Mouse (Mus musculus) lung, postnatal 0 days (tissue): ENCODE measurements around the gene Prkcq. TPM values are rescaled to one million over a fixed set of nuclear protein-coding genes. Genes with fewer than 3 reads are reported as not detected.

Experiments
- ATAC-seq: fragments of 200-750 bp; cut with Nextera tagmentation; 2 replicates; pipeline ENCODE4 v1.8.0; 2017; ENCODE audit warnings: moderate library complexity
- DNase-seq: peaks from one replicate; pipeline ENCODE4 v3.0.0-alpha.2; 2016; ENCODE audit warnings: low spot score
- H3K27ac ChIP-seq: fragments of 300-500 bp; sonication (generic); 2 replicates; pipeline ENCODE4 v1.5.1; 2014; ENCODE audit warnings: antibody characterized with exemption, mild to moderate bottlenecking, low read length, mixed read lengths
- H3K27me3 ChIP-seq: fragments of 300-500 bp; sonication (generic); replicated peaks from 2 replicates; pipeline ENCODE4 v1.6.1; 2014; ENCODE audit warnings: low read length, mixed read lengths; ENCODE audit not compliant: insufficient read depth
- H3K36me3 ChIP-seq: fragments of 300-500 bp; sonication (generic); 2 replicates; pipeline ENCODE4 v1.6.1; 2014; ENCODE audit warnings: low read length, mixed read lengths; ENCODE audit not compliant: insufficient read depth
- H3K4me1 ChIP-seq: fragments of 300-500 bp; sonication (generic); 2 replicates; pipeline ENCODE4 v1.6.1; 2014; ENCODE audit warnings: antibody characterized with exemption, low read depth, low read length, mixed read lengths; ENCODE audit not compliant: insufficient read depth
- H3K4me2 ChIP-seq: fragments of 300-500 bp; sonication (generic); replicated peaks from 2 replicates; pipeline ENCODE4 v1.6.1; 2014; ENCODE audit warnings: low read depth, mild to moderate bottlenecking, low read length, moderate library complexity, mixed read lengths
- H3K4me3 ChIP-seq: fragments of 300-500 bp; sonication (generic); 2 replicates; pipeline ENCODE4 v1.5.1; 2014; ENCODE audit warnings: low read depth, low read length
- H3K9ac ChIP-seq: fragments of 300-500 bp; sonication (generic); replicated peaks from 2 replicates; pipeline ENCODE4 v1.6.1; 2014; ENCODE audit warnings: low read depth, mild to moderate bottlenecking
- H3K9me3 ChIP-seq: fragments of 300-500 bp; sonication (generic); 2 replicates; pipeline ENCODE4 v1.6.1; 2016; ENCODE audit warnings: low read length, mixed read lengths
- CTCF ChIP-seq: IDR thresholded peaks from 2 replicates; pipeline ENCODE4 v1.5.1; 2016; ENCODE audit warnings: antibody characterized with exemption, mild to moderate bottlenecking
- EP300 ChIP-seq: IDR thresholded peaks from 2 replicates; pipeline ENCODE4 v1.6.1; 2016; ENCODE audit warnings: antibody characterized with exemption, mild to moderate bottlenecking, control low read depth
- WGBS: fragments of 180-500 bp; shearing (Covaris S2); extraction: QIAGEN DNeasy Blood & Tissue Kit; methylation state at CpG from one replicate; pipeline ENCODE4 v1.1.7; 2014; 5-methylcytosine and 5-hydroxymethylcytosine counted together
- polyA plus RNA-seq: library from polyadenylated mRNA; unstranded; fragments of >200 nt; fragmentation: Nextera tagmentation; extraction: Ambion mirVana; gene quantifications from 2 replicates; pipeline ENCODE4 v1.2.1, GENCODE M21; 2015

The Prkcq gene
- polyA plus RNA-seq, 1 experiment from 2014 or later, result 2.2 TPM

DNA sequence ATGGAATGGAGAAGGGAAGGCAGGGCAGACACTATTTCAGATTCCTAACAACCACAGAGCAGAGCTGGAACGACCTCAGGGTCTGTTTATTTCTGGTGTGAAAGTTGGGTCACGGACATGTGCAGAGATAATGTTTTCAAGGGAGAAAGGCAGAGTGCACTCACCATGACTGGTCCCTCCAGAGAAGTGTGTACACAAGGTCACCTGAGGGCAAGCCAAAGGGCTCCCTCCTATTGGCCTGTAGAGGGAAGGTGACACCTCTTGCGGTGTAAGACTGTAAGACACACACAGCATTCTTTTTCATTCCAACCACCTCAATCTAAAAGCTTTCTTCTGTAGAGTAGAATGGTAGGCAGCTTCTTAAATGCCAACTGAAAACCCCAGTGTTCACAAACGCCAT, 9.6 kb downstream of the Prkcq start:
- Histone ChIP-seq H3K9ac (no peak overlapping the region), H3K9me3 (no peaks in the 10 kb centered on the region), H3K4me1 (no peaks in the 10 kb centered on the region), H3K27me3 (no peaks in the 10 kb centered on the region), H3K4me2 (no peak overlapping the region), H3K4me3 (no peak overlapping the region), H3K27ac (no peak overlapping the region), H3K36me3 (no peaks in the 10 kb centered on the region)
- DNase-seq (no peak), ATAC-seq (no peak)
- 28% methylated on average over 4 of the region's 4 CpGs for WGBS
- no peak for TF ChIP-seq CTCF

DNA sequence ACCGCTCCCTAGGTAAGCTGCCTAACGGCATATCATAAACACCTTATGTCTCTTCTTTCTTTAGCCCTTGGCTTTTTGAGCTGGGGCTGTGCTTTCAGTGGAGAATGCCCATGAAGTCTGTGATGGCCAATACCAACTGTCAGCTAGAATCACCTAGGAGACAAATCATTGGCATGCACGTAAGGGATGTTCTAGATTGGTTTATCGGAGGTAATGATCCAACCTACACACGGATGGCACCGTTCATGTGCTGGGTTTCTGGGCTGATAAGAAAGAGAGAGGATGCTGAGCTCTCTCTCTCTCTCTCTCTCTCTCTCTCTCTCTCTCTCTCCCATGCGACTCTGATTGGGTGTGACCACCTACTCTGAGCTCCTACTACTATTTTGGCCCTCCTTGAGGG, 10.2 kb downstream of the Prkcq start:
- Histone ChIP-seq H3K27me3 (no peaks in the 10 kb centered on the region), H3K4me3 (no peak overlapping the region), H3K9ac (no peak overlapping the region), H3K4me2 (no peak overlapping the region), H3K27ac (no peak overlapping the region), H3K9me3 (no peaks in the 10 kb centered on the region), H3K36me3 (no peaks in the 10 kb centered on the region), H3K4me1 (no peaks in the 10 kb centered on the region)
- ATAC-seq (no peak), DNase-seq (no peak)
- 89% methylated on average over 7 of the region's 7 CpGs for WGBS
- no peak for TF ChIP-seq EP300
- TF ChIP-seq CTCF, result no peak

GRCm38 (mm10) chr2:11183991-11184390, 12.1 kb downstream of the Prkcq start:
- no peak for DNase-seq
- TF ChIP-seq EP300 (no peak), CTCF (no peak)
- Histone ChIP-seq H3K9ac (no peak overlapping the region), H3K27me3 (no peaks in the 10 kb centered on the region), H3K36me3 (no peaks in the 10 kb centered on the region), H3K27ac (no peak overlapping the region), H3K4me2 (no peak overlapping the region), H3K4me3 (no peak overlapping the region), H3K9me3 (no peaks in the 10 kb centered on the region), H3K4me1 (no peaks in the 10 kb centered on the region)
- ATAC-seq, result no peak
- WGBS, result 80% methylated on average over 5 of the region's 5 CpGs

- Histone ChIP-seq H3K27ac (no peak overlapping the region), H3K4me2 (no peak overlapping the region), H3K27me3 (no peaks in the 10 kb centered on the region), H3K4me1 (no peaks in the 10 kb centered on the region), H3K9ac (no peak overlapping the region), H3K9me3 (no peaks in the 10 kb centered on the region), H3K36me3 (no peaks in the 10 kb centered on the region), H3K4me3 (no peak overlapping the region)
- DNase-seq (no peak), ATAC-seq (no peak)
- TF ChIP-seq CTCF (no peak), EP300 (no peak)
- 96% methylated on average over 3 of the region's 3 CpGs for WGBS
Observed at GRCm38 (mm10) chr2:11186586-11186985, 14.7 kb downstream of the Prkcq start.

DNA sequence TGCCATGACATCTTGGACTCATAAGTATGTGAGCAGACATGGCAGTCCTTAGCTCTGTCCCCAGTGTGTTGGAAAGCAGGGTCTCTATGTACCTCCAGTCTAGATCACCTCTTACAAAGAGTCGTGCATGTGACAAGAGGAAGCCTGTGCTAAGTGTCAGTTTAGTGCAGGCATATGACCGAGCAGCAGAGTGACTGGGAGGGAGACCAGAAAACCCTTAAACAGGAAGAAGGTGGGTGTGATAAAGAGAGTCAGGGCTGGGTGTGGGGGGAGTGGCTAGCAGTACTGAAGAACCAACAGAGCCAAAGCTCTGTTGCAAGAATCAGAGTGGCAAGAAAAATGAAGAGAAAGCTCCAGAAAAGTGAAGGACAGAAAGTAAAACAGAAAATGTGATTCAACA, 15.3 kb downstream of the Prkcq start:
- Histone ChIP-seq H3K9me3 (no peaks in the 10 kb centered on the region), H3K27ac (no peak overlapping the region), H3K9ac (no peak overlapping the region), H3K4me1 (no peaks in the 10 kb centered on the region), H3K36me3 (no peaks in the 10 kb centered on the region), H3K4me2 (no peak overlapping the region), H3K4me3 (no peak overlapping the region), H3K27me3 (no peaks in the 10 kb centered on the region)
- DNase-seq (peak; percentile 34), ATAC-seq (no peak; the same call in 1 of the 2 replicates)
- WGBS, result 19% methylated on average over 2 of the region's 2 CpGs
- TF ChIP-seq CTCF (no peak), EP300 (no peak)

- no peak overlapping the region for H3K9ac ChIP-seq
- no peak overlapping the region for H3K27ac ChIP-seq
- H3K4me1 ChIP-seq, result no peaks in the 10 kb centered on the region
- H3K36me3 ChIP-seq, result no peaks in the 10 kb centered on the region
- H3K4me2 ChIP-seq, result no peak overlapping the region
- DNase-seq (peak; percentile 21), ATAC-seq (no peak)
- H3K4me3 ChIP-seq, result no peak overlapping the region
- WGBS, result 79% methylated on average over 1 of the region's 1 CpGs
- no peaks in the 10 kb centered on the region for H3K27me3 ChIP-seq
- H3K9me3 ChIP-seq, result no peaks in the 10 kb centered on the region
- TF ChIP-seq CTCF (no peak), EP300 (no peak)
Observed at GRCm38 (mm10) chr2:11188279-11188678, 16.4 kb downstream of the Prkcq start.

DNA sequence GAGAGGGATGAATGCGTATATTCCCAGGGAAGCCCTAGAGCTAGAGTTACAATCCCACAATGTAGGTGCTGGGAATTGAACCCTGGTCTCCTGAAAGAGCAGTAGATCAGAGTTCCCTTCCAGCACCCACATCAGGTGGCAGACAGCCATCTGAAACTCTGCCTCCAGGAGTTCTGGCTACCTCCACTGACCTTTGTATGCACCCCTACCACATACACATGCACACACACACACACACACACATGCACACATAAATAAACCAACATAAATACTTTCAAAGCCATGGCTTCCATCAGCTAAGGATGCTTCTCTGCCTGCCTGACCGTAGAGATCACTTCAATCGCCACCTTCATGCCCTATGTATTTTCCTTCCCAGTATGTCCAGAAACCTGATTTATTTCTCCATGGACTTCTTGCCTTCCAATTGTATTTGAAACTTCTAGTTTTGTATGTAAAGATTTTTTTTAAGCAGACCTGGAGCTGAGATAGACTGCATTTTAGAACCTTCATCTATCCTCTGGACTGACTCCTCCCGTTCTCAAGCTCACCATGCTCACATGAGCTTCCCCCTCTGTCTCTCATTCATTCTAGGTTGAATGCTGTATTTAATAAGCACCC, 17.4 kb downstream of the Prkcq start:
- DNase-seq, result no peak
- Histone ChIP-seq H3K27me3 (no peaks in the 10 kb centered on the region), H3K9ac (no peak overlapping the region), H3K36me3 (no peaks in the 10 kb centered on the region), H3K4me1 (no peaks in the 10 kb centered on the region), H3K9me3 (no peaks in the 10 kb centered on the region), H3K27ac (no peak overlapping the region), H3K4me3 (no peak overlapping the region), H3K4me2 (no peak overlapping the region)
- 90% methylated on average over 4 of the region's 4 CpGs for WGBS
- no peak for ATAC-seq
- TF ChIP-seq CTCF (no peak), EP300 (no peak)
